Comparison of ENCODE assay signal across 10 mouse cellular contexts in genomic region chr17:48110547-48111287, GRCm38 (mm10). TPM values are rescaled to one million over a fixed set of nuclear protein-coding genes. Genes with fewer than 3 reads are reported as not detected.
DNase-seq lines count a peak whose midpoint lies in the region; ATAC-seq lines count a peak whose summit lies in the region.
"Had no signal": no experiment of that assay in that cellular context is flagged by ENCODE, and none has a peak within 500 bp of the region (broad histone marks: within the 10 kb centered on the region; RNA-seq: fewer than 3 reads in every experiment).

No protein-coding gene starts in this region.

- no peaks in the 10 kb centered on the region for H3K27me3 ChIP-seq in forebrain, embryonic 11.5 days (ENCODE audit: control insufficient read depth, insufficient read depth, low read length)
- no peaks in the 10 kb centered on the region for H3K27me3 ChIP-seq in forebrain, embryonic 16.5 days (replicated peaks; ENCODE audit: control insufficient read depth, insufficient read depth, low read length)
- H3K27me3 ChIP-seq in liver, embryonic 12.5 days (replicated peaks) = 0 out of 2 replicates have a peak, but pooled peaks cover 6% of the 10 kb centered on the region

- no peaks in the 10 kb centered on the region for H3K36me3 ChIP-seq in forebrain, embryonic 11.5 days (ENCODE audit: control insufficient read depth, insufficient read depth, low read length)
- no peaks in the 10 kb centered on the region for H3K36me3 ChIP-seq in forebrain, embryonic 16.5 days (ENCODE audit: control insufficient read depth, insufficient read depth)
- no peaks in the 10 kb centered on the region for H3K36me3 ChIP-seq in liver, embryonic 12.5 days

- H3K4me1 ChIP-seq in forebrain, embryonic 11.5 days (replicated peaks; ENCODE audit: control insufficient read depth, insufficient read depth, low read length) = no peaks in the 10 kb centered on the region
- no peaks in the 10 kb centered on the region for H3K4me1 ChIP-seq in forebrain, embryonic 16.5 days (replicated peaks; ENCODE audit: control insufficient read depth, insufficient read depth, low read length)
- no peaks in the 10 kb centered on the region for H3K4me1 ChIP-seq in liver, embryonic 12.5 days

- no peak overlapping the region for H3K9ac ChIP-seq in forebrain, embryonic 11.5 days (ENCODE audit: low read length)
- no peak overlapping the region for H3K9ac ChIP-seq in forebrain, embryonic 16.5 days (replicated peaks; ENCODE audit: low read depth, low read length)
- no peak overlapping the region for H3K9ac ChIP-seq in liver, embryonic 12.5 days

- peaks cover 3% of the 10 kb centered on the region; the same call in 1 of the 2 replicates for H3K9me3 ChIP-seq in forebrain, embryonic 11.5 days (ENCODE audit: control insufficient read depth, low read length)
- no peaks in the 10 kb centered on the region for H3K9me3 ChIP-seq in forebrain, embryonic 16.5 days (ENCODE audit: control insufficient read depth, low read length)
- peaks cover 7% of the 10 kb centered on the region for H3K9me3 ChIP-seq in liver, embryonic 12.5 days (replicated peaks)

- no peak overlapping the region for H3K4me3 ChIP-seq in forebrain, embryonic 11.5 days (ENCODE audit: low read depth, low read length)
- H3K4me3 ChIP-seq in forebrain, embryonic 16.5 days (replicated peaks; ENCODE audit: low read length) = no peak overlapping the region
- no peak overlapping the region for H3K4me3 ChIP-seq in liver, embryonic 12.5 days
- H3K4me3 ChIP-seq: myocyte had no signal

- no peak overlapping the region for H3K4me2 ChIP-seq in forebrain, embryonic 11.5 days (ENCODE audit: low read depth, low read length, severe bottlenecking)
- no peak overlapping the region for H3K4me2 ChIP-seq in forebrain, embryonic 16.5 days (ENCODE audit: low read length)
- H3K4me2 ChIP-seq in liver, embryonic 12.5 days = no peak overlapping the region

- no peak overlapping the region for H3K27ac ChIP-seq in forebrain, embryonic 11.5 days (ENCODE audit: low read depth, low read length)
- no peak overlapping the region for H3K27ac ChIP-seq in forebrain, embryonic 16.5 days (ENCODE audit: low read length)
- no peak overlapping the region for H3K27ac ChIP-seq in liver, embryonic 12.5 days

- no peak; the same call in 1 of the 2 replicates for ATAC-seq in forebrain, embryonic 11.5 days (replicated peaks; ENCODE audit: low FRiP score)
- no peak for ATAC-seq in forebrain, embryonic 16.5 days
- ATAC-seq in liver, embryonic 12.5 days = no peak

- DNase-seq in forebrain, embryonic 11.5 days (ENCODE audit: low spot score) = peak; percentile 74
- peak; percentile 43 for DNase-seq in liver
- DNase-seq in adrenal gland, postnatal 10 days = peak; percentile 60
- DNase-seq in kidney, postnatal 4 days = peak; percentile 69 to 70
- DNase-seq in retina, postnatal 1 day = peak; percentile 70
- no peak for DNase-seq in right cerebral cortex, postnatal 25 days

- 53% methylated on average over 8 of the region's 8 CpGs for WGBS in forebrain, embryonic 11.5 days
- whole genome bisulfite sequencing in forebrain, embryonic 16.5 days = 46% methylated on average over 8 of the region's 8 CpGs
- 32% methylated on average over 8 of the region's 8 CpGs for WGBS in liver, embryonic 12.5 days (ENCODE audit: insufficient replicate concordance)

RNA-seq across cellular contexts. Expression of gene 1700067P10Rik, which starts 21.6 kb away (rescaled TPM):
- polyA plus RNA-seq in forebrain, embryonic 11.5 days (2014; fragmentation: Nextera tagmentation; extraction: Ambion mirVana) = not detected in 2 replicates
- polyA plus RNA-seq in forebrain, embryonic 16.5 days (2015; fragmentation: Nextera tagmentation; extraction: Ambion mirVana) = not detected in 2 replicates
- polyA plus RNA-seq in liver, embryonic 12.5 days (2016; fragmentation: Nextera tagmentation; extraction: Ambion mirVana) = not detected in 2 replicates
- not detected for total RNA-seq in adrenal gland, postnatal 10 days (2021)
- total RNA-seq: heart, postnatal 14 days had no signal
- polyA plus RNA-seq: myocyte had no signal

RNA-seq across cellular contexts. Expression of gene 9830107B12Rik, which starts 35.4 kb away (rescaled TPM):
- polyA plus RNA-seq in forebrain, embryonic 11.5 days (2014; fragmentation: Nextera tagmentation; extraction: Ambion mirVana) = not detected in 2 replicates
- not detected in 2 replicates for polyA plus RNA-seq in forebrain, embryonic 16.5 days (2015; fragmentation: Nextera tagmentation; extraction: Ambion mirVana)
- 0.11 TPM in 1 of 2 replicates, not detected in the other for polyA plus RNA-seq in liver, embryonic 12.5 days (2016; fragmentation: Nextera tagmentation; extraction: Ambion mirVana)
- total RNA-seq in adrenal gland, postnatal 10 days (2021) = under 1 TPM; 0.27 to 0.45 TPM
- total RNA-seq: heart, postnatal 14 days had no signal
- polyA plus RNA-seq: myocyte had no signal

RNA-seq across cellular contexts. Expression of gene A530064D06Rik, which starts 56.4 kb away (rescaled TPM):
- not detected in 2 replicates for polyA plus RNA-seq in forebrain, embryonic 11.5 days (2014; fragmentation: Nextera tagmentation; extraction: Ambion mirVana)
- not detected in 2 replicates for polyA plus RNA-seq in forebrain, embryonic 16.5 days (2015; fragmentation: Nextera tagmentation; extraction: Ambion mirVana)
- 0.19 and 0.32 TPM in 2 replicates for polyA plus RNA-seq in liver, embryonic 12.5 days (2016; fragmentation: Nextera tagmentation; extraction: Ambion mirVana)
- total RNA-seq in adrenal gland, postnatal 10 days (2021) = under 1 TPM; 0.24 to 0.33 TPM
- total RNA-seq: heart, postnatal 14 days had no signal
- polyA plus RNA-seq: myocyte had no signal
